9 mouse cellular contexts compared by ENCODE assay signal in genomic region chr11:65268310-65268709, GRCm38 (mm10). TPM values are rescaled to one million over a fixed set of nuclear protein-coding genes. Genes with fewer than 3 reads are reported as not detected.
DNase-seq lines count a peak whose midpoint lies in the region; ATAC-seq and TF ChIP-seq lines count a peak whose summit lies in the region.
"Had no signal": no experiment of that assay in that cellular context is flagged by ENCODE, and none has a peak within 500 bp of the region (broad histone marks: within the 10 kb centered on the region; RNA-seq: fewer than 3 reads in every experiment).

No protein-coding gene starts in this region.

- no peaks in the 10 kb centered on the region for H3K4me1 ChIP-seq in small intestine, adult 2 months (ENCODE audit: control insufficient read depth, insufficient read depth, insufficient read length, low read length)

- intact Hi-C loops in left cerebral cortex, postnatal 4 days (cut with DNase I), result loop anchor here (5.0 kb wide), 1 partner anchor 409 kb away; no protein-coding TSS in a partner anchor
- intact Hi-C loops in left cerebral cortex, postnatal 10 days (cut with DNase I), result loop anchor here (2.0 kb wide), 1 partner anchor 410 kb away; no protein-coding TSS in a partner anchor
- intact Hi-C loops in heart, postnatal 10 days (cut with DNase I), result loop anchor here (2.0 to 10.0 kb wide), 2 partner anchors 64 to 366 kb away; no protein-coding TSS in a partner anchor

- WGBS in small intestine, adult 2 months, result 47% methylated on average over 4 of the region's 4 CpGs

- H3K4me3 ChIP-seq in small intestine, adult 2 months (ENCODE audit: low read depth, low read length), result peak overlapping the region; percentile 19; the same call in 1 of the 2 replicates
- H3K4me3 ChIP-seq: neural tube, embryonic 13.5 days had no signal

- no peaks in the 10 kb centered on the region for H3K27me3 ChIP-seq in small intestine, adult 2 months (ENCODE audit: control insufficient read depth, insufficient read depth, low read length)

- TF ChIP-seq CTCF in small intestine, adult 2 months (IDR thresholded peaks at IDR 0.05; ENCODE audit: extremely low read depth, insufficient read length, insufficient replicate concordance, low read depth, low read length), result no peak

- no peaks in the 10 kb centered on the region for H3K36me3 ChIP-seq in small intestine, adult 2 months (ENCODE audit: control insufficient read depth, insufficient read depth, low read length)
- H3K36me3 ChIP-seq: neural tube, embryonic 13.5 days had no signal

- no peak overlapping the region for H3K27ac ChIP-seq in small intestine, adult 2 months (ENCODE audit: insufficient read depth, low read depth, low read length)
- H3K27ac ChIP-seq: neural tube, embryonic 13.5 days had no signal

- no peak for TF ChIP-seq POLR2A in small intestine, adult 2 months (IDR thresholded peaks at IDR 0.05; ENCODE audit: low read depth, low read length)

- ATAC-seq in erythroblast, adult 5-6 weeks (replicated peaks; ENCODE audit: low FRiP score, poor library complexity, severe bottlenecking), result no peak

- peak; percentile 4 for DNase-seq in adrenal gland, adult 2 months
- DNase-seq in adrenal gland, adult 8-10 months, result no peak
- peak; percentile 22 for DNase-seq in left cerebral cortex, postnatal 4 days
- no peak for DNase-seq in left cerebral cortex, postnatal 10 days (ENCODE audit: extremely low spot score in 1 of 2, low spot score in 2 of 2)
- DNase-seq in heart, postnatal 10 days, result peak; percentile 57 to 63
- no peak for DNase-seq in frontal cortex, postnatal 10 days (ENCODE audit: low spot score in 2 of 2)

RNA-seq across cellular contexts. Expression of gene Myocd, which starts 1.5 kb away (rescaled TPM):
- total RNA-seq in adrenal gland, adult 2 months (2021), result under 1 TPM; 0.24 to 0.46 TPM
- polyA plus RNA-seq in adrenal gland, adult 2 months (2012; rRNA removed), result 0.31 and 0.36 TPM in 2 replicates
- under 1 TPM in 3 of 4 experiments, not detected in 1; 0.19 to 0.59 (median 0.20) TPM for total RNA-seq in adrenal gland, adult 8-10 months (2022)
- 1 to 10 TPM in 1 of 2 experiments, under 1 TPM in 1; 0.38 to 1.0 TPM for total RNA-seq in left cerebral cortex, postnatal 4 days (2021)
- under 1 TPM; 0.49 to 0.83 TPM for total RNA-seq in left cerebral cortex, postnatal 10 days (2021)
- 100 to 1,000 TPM; 115 to 122 TPM for total RNA-seq in heart, postnatal 10 days (2021)
- polyA plus RNA-seq in small intestine, adult 2 months (2012; rRNA removed), result 3.9 and 4.1 TPM in 2 replicates
- total RNA-seq in erythroblast, adult 5-6 weeks (2015; ENCODE audit: low replicate concordance), result not detected in 2 replicates
- not detected in 2 replicates for total RNA-seq in erythroblast, adult 5-6 weeks (2017; ENCODE audit: low replicate concordance)

Comparison
In these comparisons a context has a peak if more than half of its experiments do, and no peak if none do; other contexts are left out.
1. DNase-seq: peak in adrenal gland, adult 2 months (single experiment), left cerebral cortex, postnatal 4 days (single experiment) and heart, postnatal 10 days (2 of 2); none in adrenal gland, adult 8-10 months (single experiment), left cerebral cortex, postnatal 10 days (0 of 2) and frontal cortex, postnatal 10 days (0 of 2).
2. RNA of gene Myocd, which starts 1.5 kb away (total RNA-seq): 115 to 122 TPM in heart, postnatal 10 days; 0.38 to 1.0 TPM in left cerebral cortex, postnatal 4 days, 0.49 to 0.83 TPM in left cerebral cortex, postnatal 10 days, 0.19 to 0.59 TPM in adrenal gland, adult 8-10 months, 0.24 to 0.46 TPM in adrenal gland, adult 2 months and not detected in erythroblast, adult 5-6 weeks; every median in the first group is over 10 times any median in the second.